Mouse (Mus musculus) spleen, adult 18-20 months (tissue): ENCODE measurements around the gene Gatm.

Source experiments
- DNase-seq, 2 experiments: peaks; one replicate each; pipeline ENCODE4 v3.0.0; 2022; ENCODE audit warnings: mixed read lengths in 2 of 2

Gatm gene

DNA sequence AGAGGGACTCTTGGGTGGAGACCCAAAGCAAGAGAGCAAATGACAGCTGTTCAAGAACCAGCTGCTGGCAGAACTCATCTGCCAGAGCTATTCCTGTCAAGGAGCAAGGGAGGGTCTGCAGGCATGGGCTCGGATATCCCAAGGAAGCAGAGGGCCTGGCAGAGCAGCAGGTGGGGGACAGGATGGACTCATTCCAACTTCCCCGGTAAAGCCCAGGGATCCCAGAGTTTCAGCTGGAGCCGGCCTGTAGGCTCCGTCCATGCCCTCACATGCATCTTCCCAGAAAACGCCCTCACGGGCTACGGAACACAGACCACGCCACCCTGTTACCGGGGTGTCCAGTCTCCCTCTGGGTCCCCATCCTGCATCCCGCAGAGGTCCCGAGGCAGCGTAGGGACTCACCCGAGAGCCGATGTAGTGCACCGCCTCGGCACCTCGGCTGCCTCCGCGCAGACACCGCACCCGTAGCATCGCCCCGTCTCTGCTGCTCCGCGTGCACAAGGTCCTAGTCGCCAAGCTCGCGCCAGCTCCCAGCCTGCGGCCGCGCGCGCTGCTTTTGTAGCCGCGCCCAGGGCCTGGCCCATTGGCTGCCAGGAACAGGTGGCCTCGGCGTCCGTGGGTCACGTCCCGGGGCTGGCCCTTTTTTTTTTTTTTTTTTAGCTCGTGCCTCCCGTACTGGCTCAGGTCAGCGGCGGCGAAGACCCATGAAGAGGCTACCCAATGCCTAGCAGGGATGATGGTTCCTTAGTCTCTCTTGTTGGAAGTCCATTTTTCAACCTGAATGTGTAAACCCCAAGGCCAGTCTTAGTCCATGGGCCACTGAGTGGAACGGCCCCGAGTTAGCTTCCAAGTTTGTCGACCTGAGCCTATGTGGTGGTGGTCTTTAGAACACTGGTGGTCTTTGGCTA is at the start of gene Gatm:
Gene Gatm, minus strand, starts transcription at position 558 of the 908 bp plus-strand sequence.
- DNase-seq = peak; percentile 14 to 24

DNA sequence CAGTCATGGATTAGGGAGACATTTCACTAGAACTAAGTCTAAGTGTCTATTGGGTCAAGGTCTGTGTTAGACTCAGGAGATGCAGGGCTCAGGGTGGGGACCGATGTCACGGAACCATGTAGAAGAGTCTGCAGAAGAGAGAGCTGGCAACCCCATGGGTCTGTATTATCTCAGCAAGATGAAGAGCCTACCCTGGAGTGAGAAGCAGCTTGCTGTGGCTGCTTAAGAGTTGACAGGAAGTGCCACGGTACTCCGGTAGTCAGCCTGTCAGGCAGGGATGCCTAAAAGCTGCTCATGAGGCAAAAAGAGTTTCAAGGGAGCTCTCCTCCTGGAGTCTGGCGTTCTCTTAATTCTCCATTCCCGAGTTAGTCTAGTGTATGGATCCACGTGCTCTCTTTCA is 48.7 kb upstream of the Gatm start:
- no peak for DNase-seq

- DNase-seq = no peak
Observed at GRCm38 (mm10) chr2:122657707-122658524, 46.8 kb upstream of the Gatm start.

DNA sequence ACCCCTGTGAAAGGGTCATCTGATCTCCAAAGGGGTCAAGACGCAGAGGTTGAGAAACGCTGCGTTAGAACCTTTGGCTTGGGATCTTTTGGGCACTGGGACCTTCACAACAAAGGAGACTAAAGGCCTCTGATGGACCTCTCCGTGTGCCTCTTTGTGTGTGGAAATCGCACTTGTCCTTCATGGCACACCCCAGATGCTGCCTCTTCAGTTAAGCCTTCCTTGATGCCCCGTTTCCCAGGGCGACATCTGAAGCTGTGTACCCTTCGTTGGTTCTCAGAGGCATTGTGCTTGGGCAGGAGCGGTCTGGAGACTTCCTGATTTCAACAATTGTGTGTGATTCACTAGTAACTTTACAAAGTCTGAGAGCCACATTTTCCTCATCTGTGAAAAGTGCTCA is 45.7 kb upstream of the Gatm start:
- DNase-seq = no peak

DNA sequence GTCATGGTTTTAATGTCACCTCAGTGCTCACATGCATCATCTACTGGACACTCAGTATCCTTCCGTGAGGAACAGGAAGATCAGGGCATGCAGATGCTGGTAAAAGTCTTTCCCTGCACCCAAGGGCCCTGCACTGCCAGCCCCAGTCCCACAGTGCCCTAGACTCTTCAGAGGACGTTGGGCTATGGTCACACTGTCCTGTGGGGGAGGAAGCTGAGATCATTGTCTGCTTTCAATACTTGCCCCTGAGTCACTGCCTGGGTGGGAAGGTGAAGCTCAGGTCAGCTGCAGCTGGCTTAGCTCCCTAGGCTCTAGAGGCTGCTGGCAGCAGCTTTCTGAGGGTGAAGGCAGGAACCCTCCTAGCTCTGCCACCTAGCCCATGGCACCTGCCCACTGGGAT is 44.9 kb upstream of the Gatm start:
- no peak for DNase-seq

GRCm38 (mm10) chr2:122652096-122653084 is 41.3 kb upstream of the Gatm start:
- DNase-seq = peak; percentile 63 to 71

DNA sequence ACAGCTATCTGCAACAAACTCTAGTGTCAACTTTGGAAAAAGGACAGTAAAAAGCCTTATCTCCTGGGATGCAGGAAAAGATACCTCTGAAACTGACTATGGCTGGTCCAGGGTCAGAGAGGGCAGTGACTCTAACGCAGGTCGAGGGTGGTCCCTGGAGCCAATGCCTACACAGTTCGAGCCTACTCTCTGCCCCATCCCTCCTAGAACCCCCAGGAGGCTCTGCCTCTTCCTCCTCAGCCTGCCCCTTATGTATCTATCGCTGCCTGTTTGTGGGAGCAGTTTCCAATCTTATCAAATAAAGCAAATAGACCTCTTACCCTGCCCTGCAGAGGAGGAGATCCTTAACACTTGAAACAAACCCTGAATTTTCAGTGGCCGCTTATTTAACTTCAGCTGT is 27.6 kb upstream of the Gatm start:
- DNase-seq = no peak

- DNase-seq = no peak
Observed at GRCm38 (mm10) chr2:122638029-122638428, 26.9 kb upstream of the Gatm start.

- DNase-seq = peak; percentile 61 to 83
Observed at GRCm38 (mm10) chr2:122637526-122637997, 26.5 kb upstream of the Gatm start.

DNA sequence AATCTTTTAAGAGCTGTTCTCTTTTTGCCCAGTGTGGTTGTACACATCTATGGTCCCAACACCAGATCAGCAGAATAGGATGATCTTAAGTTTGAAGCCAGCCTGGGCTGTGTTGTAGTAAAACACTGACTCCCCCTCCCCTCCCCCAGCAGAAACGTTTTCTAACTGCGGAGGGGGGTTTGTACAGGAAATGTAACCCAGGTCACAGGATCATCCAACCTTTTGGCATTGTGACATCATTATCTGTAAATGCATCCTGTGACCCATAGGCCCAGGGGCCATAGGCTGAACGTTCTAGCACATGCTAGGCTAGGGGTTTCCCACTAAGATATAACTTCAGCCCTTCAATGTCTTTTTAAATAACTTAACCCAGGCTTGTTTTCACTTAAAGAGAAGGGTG is 25.6 kb upstream of the Gatm start, which contains the start of gene AA467197:
Gene AA467197, plus strand, starts transcription at position 301 of the 400 bp plus-strand sequence.
- DNase-seq = no peak

- peak; percentile 16 to 33 for DNase-seq
Observed at GRCm38 (mm10) chr2:122631226-122631801, 20.2 kb upstream of the Gatm start.

DNA sequence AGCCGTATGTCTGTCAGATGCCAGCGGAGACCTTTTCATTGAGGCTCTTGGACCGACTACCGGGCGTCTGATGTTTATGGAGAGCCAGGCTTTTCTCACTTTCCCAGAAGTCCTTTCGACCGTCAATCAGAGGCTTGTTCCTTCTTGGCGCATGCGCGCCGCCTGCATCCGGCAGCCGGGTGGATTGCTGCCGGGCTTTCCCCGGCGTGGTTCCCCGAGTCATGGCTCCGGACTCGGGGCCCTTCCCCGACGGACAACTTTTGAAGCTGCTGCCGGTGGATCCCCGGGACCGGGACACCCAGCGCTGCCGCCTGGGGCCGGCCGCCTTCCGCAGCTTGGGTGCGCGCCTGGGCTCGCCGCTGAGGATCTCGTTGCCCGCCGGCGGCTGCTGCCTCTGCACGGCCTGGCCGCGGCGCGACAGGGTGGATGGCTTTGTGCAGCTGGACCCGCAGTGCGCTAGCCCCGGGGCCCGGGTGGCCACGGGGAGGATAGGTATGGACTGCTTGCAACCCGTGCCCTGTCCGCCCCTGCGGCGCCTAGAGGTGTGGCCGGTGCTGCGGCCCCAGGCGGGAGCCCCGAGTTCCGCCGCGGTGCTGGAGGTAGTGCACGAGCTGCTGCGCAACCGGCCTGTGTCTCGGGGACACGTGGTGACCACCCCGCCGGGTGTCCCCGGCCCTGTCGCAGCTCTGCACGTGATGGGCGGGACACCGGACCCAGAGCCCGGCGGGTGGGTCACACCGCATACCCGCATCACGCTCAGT is 19.5 kb upstream of the Gatm start:
- peak; percentile 79 to 80 for DNase-seq

GRCm38 (mm10) chr2:122629871-122630270 is 18.8 kb upstream of the Gatm start:
- DNase-seq = no peak

- peak; percentile 38 to 66 for DNase-seq
Observed at GRCm38 (mm10) chr2:122628976-122629375, 17.9 kb upstream of the Gatm start.

- no peak for DNase-seq
Observed at GRCm38 (mm10) chr2:122625930-122626329, 14.8 kb upstream of the Gatm start.

DNA sequence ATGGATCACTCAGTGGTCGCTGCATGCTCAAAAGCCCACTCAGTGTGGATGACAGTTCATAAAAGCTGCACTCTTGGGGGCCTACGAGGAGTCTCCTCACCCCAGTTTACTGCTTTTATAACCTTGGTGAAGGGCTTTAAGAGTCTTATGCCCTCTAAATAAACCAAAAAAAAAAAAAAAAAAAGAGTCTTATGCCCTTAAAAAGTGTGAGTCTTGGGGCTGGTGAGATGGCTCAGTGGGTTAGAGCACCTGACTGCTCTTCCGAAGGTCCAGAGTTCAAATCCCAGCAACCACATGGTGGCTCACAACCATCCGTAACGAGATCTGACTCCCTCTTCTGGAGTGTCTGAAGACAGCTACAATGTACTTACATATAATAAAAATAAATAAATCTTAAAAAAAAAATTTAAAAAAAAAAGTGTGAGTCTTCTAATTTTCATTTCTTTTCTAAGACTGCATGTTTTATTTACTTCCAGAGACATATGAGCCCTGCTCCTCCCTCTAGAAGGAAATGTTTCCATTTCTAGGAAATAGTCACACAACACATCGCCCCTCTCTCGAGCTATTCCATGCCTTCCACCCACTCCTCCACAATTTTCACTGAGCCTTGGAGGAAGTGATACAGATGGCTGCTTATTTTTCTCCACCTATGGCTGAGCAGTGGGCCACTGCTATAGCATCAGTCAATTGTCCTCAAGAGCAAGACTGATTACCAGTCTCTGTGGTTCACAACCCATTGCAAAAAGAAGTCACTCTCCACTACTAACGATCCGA is 10.4 kb upstream of the Gatm start:
- no peak for DNase-seq

DNA sequence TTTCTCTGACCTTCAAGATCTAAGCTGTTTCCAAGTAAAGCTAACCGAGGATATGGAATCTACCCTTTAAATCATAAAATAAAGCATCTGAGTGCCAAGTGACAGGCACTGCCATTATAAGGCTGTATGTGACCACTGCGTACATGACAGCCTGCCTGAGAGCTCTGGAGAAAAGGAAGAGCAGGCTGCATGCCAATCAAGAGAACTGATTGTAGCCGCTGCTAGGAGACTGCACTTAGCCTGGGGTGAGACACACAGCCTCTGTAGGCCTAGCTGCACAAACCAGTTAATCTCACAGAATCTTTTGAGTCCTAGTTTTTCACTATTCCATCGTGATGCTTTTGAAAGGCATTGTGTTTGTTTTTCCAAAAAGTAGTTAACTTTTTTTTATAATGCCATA is 7.6 kb upstream of the Gatm start:
- no peak for DNase-seq

DNA sequence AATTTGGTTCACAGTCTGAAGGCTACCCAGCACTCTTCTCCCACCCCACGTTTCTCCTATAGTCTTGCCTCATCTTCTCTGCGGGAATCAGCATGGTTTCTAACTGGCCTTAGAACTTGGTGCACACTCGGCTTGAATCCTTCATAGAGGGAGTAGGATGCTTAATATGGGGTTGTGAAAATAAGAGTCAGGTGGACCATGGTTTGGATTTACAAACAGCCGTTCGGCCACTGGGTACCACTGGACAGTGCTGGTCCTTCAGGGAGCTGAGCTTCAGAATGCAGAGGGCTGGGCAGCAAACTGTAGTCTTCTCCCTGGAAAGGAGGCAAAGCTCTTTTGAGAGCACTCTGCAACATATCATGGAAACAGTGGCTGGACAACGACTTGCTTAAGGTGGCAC is 6.7 kb upstream of the Gatm start:
- no peak for DNase-seq

- no peak for DNase-seq
Observed at GRCm38 (mm10) chr2:122616237-122616636, 5.1 kb upstream of the Gatm start.

DNA sequence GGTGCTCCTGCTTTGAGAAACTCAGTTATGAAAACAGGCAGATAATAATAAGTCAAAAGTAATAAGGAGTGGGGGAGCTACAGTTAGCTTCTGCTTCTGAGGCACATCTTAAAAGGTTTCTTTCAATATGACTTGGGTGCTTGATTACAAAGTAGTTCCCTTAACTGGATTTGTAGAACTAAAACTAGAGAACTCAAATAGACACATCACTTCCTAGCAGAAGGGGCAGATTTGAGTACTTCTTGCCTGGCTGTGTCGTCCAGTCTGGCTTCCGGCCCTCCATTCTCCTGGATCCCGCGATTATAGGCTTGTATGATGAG is 511 bp upstream of the Gatm start:
- no peak for DNase-seq

DNA sequence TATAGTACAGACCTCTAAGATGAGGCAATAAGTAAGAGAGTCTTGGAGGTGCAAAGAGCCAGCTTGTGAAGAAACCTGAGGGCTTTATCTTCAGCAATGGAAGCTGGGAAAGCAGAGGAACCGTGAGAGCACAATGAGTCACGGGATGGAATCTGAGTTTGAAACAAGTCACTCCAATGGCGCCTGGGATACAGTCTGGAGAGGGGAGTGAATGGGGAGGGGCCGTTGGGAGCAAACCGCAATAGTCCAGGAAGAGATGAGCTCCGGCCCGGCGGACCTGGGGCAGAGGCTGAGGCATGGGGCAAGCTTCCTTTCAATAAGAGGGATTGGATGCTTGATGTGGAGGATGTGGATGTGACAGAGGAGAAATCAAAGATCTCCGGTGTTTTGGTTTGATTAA is 2.3 kb downstream of the Gatm start:
- DNase-seq = no peak
